In the genomic region with DNA sequence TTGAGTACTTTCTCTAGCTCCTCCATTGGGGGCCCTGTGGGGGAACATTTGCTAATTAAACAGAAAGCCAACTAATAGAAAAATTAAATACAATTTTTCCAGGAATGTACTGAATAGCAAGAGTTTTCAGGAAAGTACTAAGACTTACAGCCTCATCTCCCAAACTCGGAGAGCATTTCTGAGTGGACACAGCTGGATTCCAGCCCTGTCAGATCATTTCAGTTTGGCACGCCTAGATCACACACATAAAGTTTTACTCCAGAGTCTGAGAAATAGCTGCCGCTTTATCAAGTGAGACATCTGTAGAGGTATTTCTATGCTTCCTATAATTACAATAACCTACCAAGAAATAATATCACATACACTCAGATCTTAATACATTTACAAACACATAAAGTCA, we compare ENCODE assay signal across 19 mouse cellular contexts.
"Had no signal": no experiment of that assay in that cellular context is flagged by ENCODE, and none has a peak within 500 bp of the region (broad histone marks: within the 10 kb centered on the region; RNA-seq: fewer than 3 reads in every experiment).

No protein-coding gene starts in this region.

- DNase-seq: liver, embryonic 13.5 days; liver, postnatal 0 days; lung, postnatal 36 days; retina, postnatal 1 day; right cerebral cortex, adult 18-20 months; right cerebral cortex, postnatal 25 days; right cerebral cortex, postnatal 4 days; spleen, adult 18-20 months; thymus, adult 18-20 months; thymus, postnatal 14 days; thymus, postnatal 36 days had no signal

- H3K4me3 ChIP-seq: liver, embryonic 13.5 days; liver, embryonic 15.5 days; lung, embryonic 15.5 days; megakaryocyte, embryonic 14.5 days; midbrain, embryonic 13.5 days; midbrain, embryonic 15.5 days; neural tube, embryonic 12.5 days had no signal

- H3K4me2 ChIP-seq: liver, embryonic 13.5 days; liver, embryonic 15.5 days; lung, embryonic 15.5 days; midbrain, embryonic 11.5 days; midbrain, embryonic 13.5 days; midbrain, embryonic 15.5 days; neural tube, embryonic 12.5 days had no signal

- H3K36me3 ChIP-seq: liver, embryonic 13.5 days; liver, embryonic 15.5 days; lung, embryonic 15.5 days; midbrain, embryonic 13.5 days; midbrain, embryonic 15.5 days; neural tube, embryonic 12.5 days had no signal

- H3K4me1 ChIP-seq: liver, embryonic 13.5 days; liver, embryonic 15.5 days; lung, embryonic 15.5 days; megakaryocyte, embryonic 14.5 days; midbrain, embryonic 15.5 days; neural tube, embryonic 12.5 days had no signal

- H3K9me3 ChIP-seq: liver, embryonic 13.5 days; liver, embryonic 15.5 days; lung, embryonic 15.5 days; midbrain, embryonic 13.5 days; midbrain, embryonic 15.5 days; neural tube, embryonic 12.5 days had no signal

- H3K9ac ChIP-seq: liver, embryonic 13.5 days; liver, embryonic 15.5 days; liver, postnatal 0 days; lung, embryonic 15.5 days; midbrain, embryonic 13.5 days; midbrain, embryonic 15.5 days; neural tube, embryonic 12.5 days had no signal

- H3K27me3 ChIP-seq: liver, embryonic 13.5 days; liver, embryonic 15.5 days; lung, embryonic 15.5 days; megakaryocyte, embryonic 14.5 days; midbrain, embryonic 13.5 days; midbrain, embryonic 15.5 days; neural tube, embryonic 12.5 days had no signal

- H3K27ac ChIP-seq: liver, embryonic 13.5 days; liver, embryonic 15.5 days; lung, embryonic 15.5 days; macrophage; midbrain, embryonic 13.5 days; midbrain, embryonic 15.5 days; neural tube, embryonic 12.5 days had no signal

- ATAC-seq: liver, postnatal 0 days; midbrain, embryonic 13.5 days; midbrain, embryonic 15.5 days had no signal
